Mouse (Mus musculus) gastrocnemius, postnatal 36 days (tissue): ENCODE measurements around the gene Hrnr. TPM values are rescaled to one million over a fixed set of nuclear protein-coding genes. Genes with fewer than 3 reads are reported as not detected.

Source experiments
- total RNA-seq, 2 experiments: library from RNA; stranded (reverse); gene quantifications; 2 replicates each; pipeline ENCODE4 v1.2.3; 2021

Gene Hrnr
- total RNA-seq, 2 experiments from 2014 or later, result not detected

Other genes with a start within 250 kb of the Hrnr start
- not detected for gene Crnn, start 175.0 kb upstream of the Hrnr start, total RNA-seq
- not detected for gene Flg2, start 122.5 kb upstream of the Hrnr start, total RNA-seq
- not detected for gene Flg, start 46.2 kb upstream of the Hrnr start, total RNA-seq
- not detected for gene Rptn, start 74.0 kb downstream of the Hrnr start, total RNA-seq
- gene Tchh, start 122.6 kb downstream of the Hrnr start, total RNA-seq, result not detected
- gene Tchhl1, start 149.0 kb downstream of the Hrnr start, total RNA-seq, result not detected
- 10 to 100 TPM; 37.6 to 43.6 TPM for gene S100a11, start 200.7 kb downstream of the Hrnr start, total RNA-seq
- 10 to 100 TPM; 38.8 to 50.5 TPM for gene S100a10, start 235.3 kb downstream of the Hrnr start, total RNA-seq